Mouse (Mus musculus) heart, postnatal 0 days (tissue): ENCODE results near the gene Adamtsl1.

Source experiments
- CTCF ChIP-seq: IDR thresholded peaks from 2 replicates; pipeline ENCODE4 v1.5.1; 2016; ENCODE audit warnings: antibody characterized with exemption, control low read depth, low read depth
- EP300 ChIP-seq: IDR thresholded peaks from 2 replicates; pipeline ENCODE4 v1.6.1; 2016; ENCODE audit warnings: antibody characterized with exemption, low read depth

DNA sequence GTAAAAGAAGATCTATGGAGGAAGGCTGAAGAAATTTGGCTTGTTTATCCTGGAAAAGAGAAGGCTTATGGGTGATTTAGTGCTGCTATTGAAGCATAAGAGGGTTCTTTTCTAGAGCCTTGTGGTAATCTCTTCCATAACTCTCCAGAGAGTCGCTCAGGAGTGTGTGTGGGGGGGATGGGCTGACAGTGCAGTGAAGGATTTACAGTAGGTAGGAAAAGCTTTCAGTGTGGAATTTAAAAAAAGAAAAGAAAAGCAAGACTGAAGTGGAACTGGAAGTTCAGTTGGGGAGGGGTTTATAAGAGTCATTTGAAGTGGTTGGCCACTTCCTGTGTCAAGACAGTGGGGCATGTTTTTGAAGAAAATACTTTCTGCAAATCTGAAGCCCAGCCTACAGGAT is 155.8 kb downstream of the Adamtsl1 start:
- no peak for TF ChIP-seq EP300
- TF ChIP-seq CTCF: no peak
